Mouse (Mus musculus): ENCODE measurements around the gene Gpd1l. TPM values are rescaled to one million over a fixed set of nuclear protein-coding genes. Genes with fewer than 3 reads are reported as not detected.
A peak's percentile ranks its signal among the peaks of the same experiment; 100 is the strongest.

The Gpd1l gene
- total and polyA plus RNA-seq, 2 experiments from 2014 or later, result 14.2 to 30.8 TPM

- Histone ChIP-seq H3K27me3 (ENCODE audit: control insufficient read depth, insufficient read depth, low read length) (no peaks in the 10 kb centered on the region), H3K4me2 (ENCODE audit: low read depth, low read length) (no peak overlapping the region), H3K4me1 (ENCODE audit: control insufficient read depth, insufficient read depth) (no peaks in the 10 kb centered on the region), H3K36me3 (replicated peaks; ENCODE audit: control insufficient read depth, insufficient read depth, low read length) (no peaks in the 10 kb centered on the region), H3K9ac (replicated peaks; ENCODE audit: low read depth, low read length) (no peak overlapping the region), H3K27ac (ENCODE audit: low read depth) (no peak overlapping the region), H3K9me3 (replicated peaks; ENCODE audit: control insufficient read depth, low read length) (no peaks in the 10 kb centered on the region), H3K4me3 (ENCODE audit: low read depth, low read length) (no peak overlapping the region)
- TF ChIP-seq EP300 (IDR thresholded peaks at IDR 0.05; ENCODE audit: low read depth) (no peak), CTCF (IDR thresholded peaks at IDR 0.05; ENCODE audit: low read depth) (peak; percentile 70)
- 33% methylated on average over 5 of the region's 5 CpGs for WGBS
- DNase-seq (ENCODE audit: low spot score) (peak; percentile 65), ATAC-seq (ENCODE audit: insufficient read depth, low read depth) (peak; percentile 76)
Measured at GRCm38 (mm10) chr9:114956945-114957344, 23.2 kb upstream of the Gpd1l start.

- no peak overlapping the region for H3K4me2 ChIP-seq (ENCODE audit: low read depth, low read length)
- 93% methylated on average over 11 of the region's 11 CpGs for whole genome bisulfite sequencing
- H3K9ac ChIP-seq (replicated peaks; ENCODE audit: low read depth, low read length), result no peak overlapping the region
- no peak overlapping the region for H3K4me3 ChIP-seq (ENCODE audit: low read depth, low read length)
- ATAC-seq (ENCODE audit: insufficient read depth, low read depth) (no peak), DNase-seq (ENCODE audit: low spot score) (no peak)
- H3K27me3 ChIP-seq (ENCODE audit: control insufficient read depth, insufficient read depth, low read length), result no peaks in the 10 kb centered on the region
- TF ChIP-seq CTCF (IDR thresholded peaks at IDR 0.05; ENCODE audit: low read depth), result no peak
- no peak for TF ChIP-seq EP300 (IDR thresholded peaks at IDR 0.05; ENCODE audit: low read depth)
- no peaks in the 10 kb centered on the region for H3K4me1 ChIP-seq (ENCODE audit: control insufficient read depth, insufficient read depth)
- no peaks in the 10 kb centered on the region for H3K36me3 ChIP-seq (replicated peaks; ENCODE audit: control insufficient read depth, insufficient read depth, low read length)
- no peaks in the 10 kb centered on the region for H3K9me3 ChIP-seq (replicated peaks; ENCODE audit: control insufficient read depth, low read length)
- H3K27ac ChIP-seq (ENCODE audit: low read depth), result no peak overlapping the region
Measured at GRCm38 (mm10) chr9:114955340-114955739, 21.6 kb upstream of the Gpd1l start.

- no peak for ATAC-seq (ENCODE audit: insufficient read depth, low read depth)
- Histone ChIP-seq H3K27me3 (ENCODE audit: control insufficient read depth, insufficient read depth, low read length) (no peaks in the 10 kb centered on the region), H3K27ac (ENCODE audit: low read depth) (no peak overlapping the region), H3K36me3 (replicated peaks; ENCODE audit: control insufficient read depth, insufficient read depth, low read length) (no peaks in the 10 kb centered on the region), H3K4me2 (ENCODE audit: low read depth, low read length) (no peak overlapping the region), H3K4me3 (ENCODE audit: low read depth, low read length) (no peak overlapping the region), H3K9ac (replicated peaks; ENCODE audit: low read depth, low read length) (no peak overlapping the region), H3K9me3 (replicated peaks; ENCODE audit: control insufficient read depth, low read length) (no peaks in the 10 kb centered on the region), H3K4me1 (ENCODE audit: control insufficient read depth, insufficient read depth) (no peaks in the 10 kb centered on the region)
- 60% methylated on average over 1 of the region's 1 CpGs for WGBS
- TF ChIP-seq CTCF (IDR thresholded peaks at IDR 0.05; ENCODE audit: low read depth) (no peak), EP300 (IDR thresholded peaks at IDR 0.05; ENCODE audit: low read depth) (no peak)
- no peak for DNase-seq (ENCODE audit: low spot score)
Measured at GRCm38 (mm10) chr9:114952866-114953265, 19.1 kb upstream of the Gpd1l start.

GRCm38 (mm10) chr9:114948395-114948794 is 14.6 kb upstream of the Gpd1l start:
- H3K4me3 ChIP-seq (ENCODE audit: low read depth, low read length), result no peak overlapping the region
- no peak for TF ChIP-seq CTCF (IDR thresholded peaks at IDR 0.05; ENCODE audit: low read depth)
- peak; percentile 35 for DNase-seq (ENCODE audit: low spot score)
- H3K4me2 ChIP-seq (ENCODE audit: low read depth, low read length), result no peak overlapping the region
- H3K27ac ChIP-seq (ENCODE audit: low read depth), result no peak overlapping the region
- H3K36me3 ChIP-seq (replicated peaks; ENCODE audit: control insufficient read depth, insufficient read depth, low read length), result no peaks in the 10 kb centered on the region
- no peaks in the 10 kb centered on the region for H3K4me1 ChIP-seq (ENCODE audit: control insufficient read depth, insufficient read depth)
- H3K9me3 ChIP-seq (replicated peaks; ENCODE audit: control insufficient read depth, low read length), result no peaks in the 10 kb centered on the region
- 38% methylated on average over 5 of the region's 5 CpGs for WGBS
- no peaks in the 10 kb centered on the region for H3K27me3 ChIP-seq (ENCODE audit: control insufficient read depth, insufficient read depth, low read length)
- H3K9ac ChIP-seq (replicated peaks; ENCODE audit: low read depth, low read length), result no peak overlapping the region
- ATAC-seq (ENCODE audit: insufficient read depth, low read depth), result peak; percentile 51

- Histone ChIP-seq H3K27me3 (ENCODE audit: control insufficient read depth, insufficient read depth, low read length) (no peaks in the 10 kb centered on the region), H3K9me3 (replicated peaks; ENCODE audit: control insufficient read depth, low read length) (no peaks in the 10 kb centered on the region), H3K27ac (ENCODE audit: low read depth) (no peak overlapping the region), H3K4me2 (ENCODE audit: low read depth, low read length) (no peak overlapping the region), H3K9ac (replicated peaks; ENCODE audit: low read depth, low read length) (no peak overlapping the region), H3K4me3 (ENCODE audit: low read depth, low read length) (no peak overlapping the region), H3K4me1 (ENCODE audit: control insufficient read depth, insufficient read depth) (no peaks in the 10 kb centered on the region), H3K36me3 (replicated peaks; ENCODE audit: control insufficient read depth, insufficient read depth, low read length) (no peaks in the 10 kb centered on the region)
- DNase-seq (ENCODE audit: low spot score), result no peak
- no peak for TF ChIP-seq EP300 (IDR thresholded peaks at IDR 0.05; ENCODE audit: low read depth)
- no peak for TF ChIP-seq CTCF (IDR thresholded peaks at IDR 0.05; ENCODE audit: low read depth)
- 81% methylated on average over 6 of the region's 6 CpGs for WGBS
- ATAC-seq (ENCODE audit: insufficient read depth, low read depth), result no peak
Measured at GRCm38 (mm10) chr9:114945576-114945975, 11.8 kb upstream of the Gpd1l start.

- no peak overlapping the region for H3K4me3 ChIP-seq (ENCODE audit: low read depth, low read length)
- ATAC-seq (ENCODE audit: insufficient read depth, low read depth) (no peak), DNase-seq (ENCODE audit: low spot score) (no peak)
- no peaks in the 10 kb centered on the region for H3K4me1 ChIP-seq (ENCODE audit: control insufficient read depth, insufficient read depth)
- TF ChIP-seq EP300 (IDR thresholded peaks at IDR 0.05; ENCODE audit: low read depth), result no peak
- TF ChIP-seq CTCF (IDR thresholded peaks at IDR 0.05; ENCODE audit: low read depth), result no peak
- no peaks in the 10 kb centered on the region for H3K27me3 ChIP-seq (ENCODE audit: control insufficient read depth, insufficient read depth, low read length)
- no peak overlapping the region for H3K9ac ChIP-seq (replicated peaks; ENCODE audit: low read depth, low read length)
- no peaks in the 10 kb centered on the region for H3K36me3 ChIP-seq (replicated peaks; ENCODE audit: control insufficient read depth, insufficient read depth, low read length)
- H3K9me3 ChIP-seq (replicated peaks; ENCODE audit: control insufficient read depth, low read length), result no peaks in the 10 kb centered on the region
- WGBS, result 78% methylated on average over 3 of the region's 3 CpGs
- no peak overlapping the region for H3K27ac ChIP-seq (ENCODE audit: low read depth)
- no peak overlapping the region for H3K4me2 ChIP-seq (ENCODE audit: low read depth, low read length)
Measured at GRCm38 (mm10) chr9:114944642-114945041, 10.9 kb upstream of the Gpd1l start.
